Mouse (Mus musculus) E14TG2a.4 (cell line): ENCODE results near the gene Rgmb.

Source experiments
- H3K27me3 ChIP-seq: 2 replicates; pipeline ENCODE4 v1.6.1; 2014; ENCODE audit warnings: low read length, control low read depth; ENCODE audit not compliant: insufficient read depth
- H3K36me3 ChIP-seq: 2 replicates; pipeline ENCODE4 v1.6.1; 2014; ENCODE audit warnings: low read length, control low read depth; ENCODE audit not compliant: insufficient read depth
- H3K4me1 ChIP-seq: replicated peaks from 2 replicates; pipeline ENCODE4 v1.6.1; 2014; ENCODE audit warnings: low read depth, low read length, control low read depth
- H3K4me3 ChIP-seq: replicated peaks from 2 replicates; pipeline ENCODE4 v1.5.1; 2014; ENCODE audit warnings: mild to moderate bottlenecking, low read length
- H3K9me3 ChIP-seq: 2 replicates; pipeline ENCODE4 v1.6.1; 2014; ENCODE audit warnings: low read length, control low read depth
- CTCF ChIP-seq: conservative IDR thresholded peaks from 2 replicates; pipeline ENCODE4 v1.5.1; 2014; ENCODE audit warnings: low read length
- NANOG ChIP-seq: IDR thresholded peaks from 2 replicates; pipeline ENCODE4 v1.6.1; 2014; ENCODE audit warnings: borderline replicate concordance, low read length, mixed read lengths
- POU5F1 ChIP-seq: IDR thresholded peaks from 2 replicates; pipeline ENCODE4 v1.6.1; 2014; ENCODE audit warnings: low read length, borderline replicate concordance

Gene Rgmb

DNA sequence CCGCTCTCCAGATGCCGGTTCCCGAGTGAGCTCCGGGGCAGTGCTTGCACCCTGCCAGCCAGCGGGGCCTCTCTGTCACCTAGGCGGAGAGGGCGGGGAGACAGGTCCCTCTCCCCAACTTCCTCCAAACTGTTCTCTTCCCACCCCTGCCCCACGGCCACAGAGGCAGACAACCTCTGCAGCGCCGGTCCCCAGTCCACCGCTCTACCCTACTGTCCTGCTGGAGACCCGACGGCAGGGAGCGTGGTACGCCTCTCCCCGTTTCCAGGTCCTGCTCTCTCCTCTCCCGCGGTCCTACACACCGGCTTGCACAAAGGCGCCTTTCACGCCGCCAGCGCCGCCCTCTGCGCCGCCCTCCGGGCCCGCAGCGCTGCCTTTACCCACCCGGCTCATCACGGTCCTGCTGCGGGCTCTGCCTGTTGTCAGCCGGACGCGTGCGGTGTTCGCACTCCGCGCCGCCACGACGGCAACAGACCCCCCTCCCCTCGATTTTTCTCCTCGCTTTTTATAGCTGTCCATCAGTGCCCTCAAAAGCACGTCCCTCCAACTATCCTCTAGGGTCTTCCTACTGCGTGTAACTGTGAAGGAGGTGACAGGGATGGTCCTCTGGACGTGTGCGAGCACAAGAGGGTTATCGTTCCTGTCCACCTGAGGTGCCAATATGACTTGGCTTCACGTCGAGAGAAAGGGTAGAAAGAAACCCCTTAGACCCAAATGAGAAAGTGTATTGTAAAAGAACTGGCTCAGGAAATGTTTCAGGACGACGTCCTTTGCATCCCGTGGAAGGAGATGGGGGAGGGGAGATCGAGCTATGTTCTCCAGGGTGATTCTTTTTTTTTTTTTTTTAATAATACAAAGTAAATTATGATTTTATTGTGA lies at the start of gene Rgmb:
Gene Rgmb (minus strand): TSS at position 274 of the 879 bp plus-strand sequence.
- Histone ChIP-seq H3K4me3 (peak within 1 kb of the TSS; percentile 81), H3K36me3 (no peaks in the 10 kb centered on the region), H3K9me3 (no peaks in the 10 kb centered on the region), H3K4me1 (peaks cover 31% of the 10 kb centered on the region), H3K27me3 (peaks cover 51% of the 10 kb centered on the region)
- TF ChIP-seq NANOG (no peak), POU5F1 (no peak), CTCF (no peak)

DNA sequence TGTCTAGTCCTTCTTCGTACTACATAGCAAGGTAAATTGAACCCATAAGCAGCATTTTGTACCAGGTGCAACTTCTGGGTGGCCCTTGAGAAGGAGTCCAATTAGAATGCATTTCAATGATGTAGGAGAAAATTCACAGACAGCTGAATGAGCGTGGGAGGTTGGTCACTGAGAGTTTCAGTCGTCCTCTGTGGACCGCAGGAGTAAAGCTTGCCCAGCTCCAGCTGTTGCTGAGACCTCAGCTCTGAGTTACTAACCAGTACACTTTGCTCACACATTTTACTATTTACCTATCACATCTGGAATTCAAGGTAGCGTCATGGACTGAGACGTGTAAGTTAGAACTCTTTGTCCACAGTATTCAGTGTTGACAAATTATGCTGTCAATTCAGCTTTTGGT lies 43.9 kb upstream of the Rgmb start:
- H3K4me3 ChIP-seq, result no peak overlapping the region
- H3K27me3 ChIP-seq, result no peaks in the 10 kb centered on the region
- H3K36me3 ChIP-seq, result no peaks in the 10 kb centered on the region
- no peaks in the 10 kb centered on the region for H3K9me3 ChIP-seq
- H3K4me1 ChIP-seq, result no peaks in the 10 kb centered on the region
- TF ChIP-seq POU5F1 (no peak), NANOG (no peak), CTCF (no peak)

DNA sequence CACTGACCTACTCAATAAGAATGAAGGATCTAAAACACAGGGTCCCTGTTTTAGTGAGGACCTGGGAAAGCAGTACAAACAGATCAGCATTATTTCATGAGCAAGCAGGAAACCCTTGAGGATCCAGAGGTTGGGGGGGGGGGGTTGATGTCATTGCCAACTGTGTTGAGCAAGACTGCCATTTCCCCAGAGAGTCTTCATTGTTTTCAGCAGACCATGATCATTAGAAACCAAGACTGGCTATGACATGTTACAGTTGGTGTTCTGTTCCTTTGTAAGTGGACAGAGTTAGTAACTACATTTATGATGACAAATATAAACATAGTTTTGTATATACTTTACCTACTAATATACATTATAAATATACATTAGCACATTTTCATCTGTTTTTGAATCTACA lies 41.3 kb upstream of the Rgmb start:
- H3K9me3 ChIP-seq, result no peaks in the 10 kb centered on the region
- TF ChIP-seq POU5F1 (no peak), CTCF (no peak), NANOG (no peak)
- no peaks in the 10 kb centered on the region for H3K27me3 ChIP-seq

DNA sequence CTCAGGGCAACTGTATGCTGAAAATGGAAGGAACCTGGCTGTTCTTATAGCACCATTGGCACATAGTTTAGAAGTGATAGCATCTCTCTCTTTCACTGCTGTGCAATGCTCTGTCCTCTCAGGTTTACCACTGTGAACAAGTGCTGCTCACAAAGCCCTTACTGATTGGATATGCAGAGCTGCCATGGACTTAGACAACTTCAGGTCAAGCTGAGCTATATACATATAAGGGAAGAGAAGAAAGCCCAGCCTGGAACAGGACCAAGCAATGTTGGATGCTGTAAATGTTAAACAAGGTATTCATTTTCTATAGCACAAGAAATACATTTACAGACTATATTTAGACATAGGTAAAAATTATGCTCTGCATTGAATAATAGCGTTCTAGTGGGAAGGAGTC lies 34.4 kb upstream of the Rgmb start:
- peaks cover 9% of the 10 kb centered on the region for H3K4me1 ChIP-seq
- H3K27me3 ChIP-seq, result no peaks in the 10 kb centered on the region
- H3K9me3 ChIP-seq, result no peaks in the 10 kb centered on the region
- no peaks in the 10 kb centered on the region for H3K36me3 ChIP-seq
- TF ChIP-seq NANOG (no peak), POU5F1 (no peak), CTCF (no peak)
- no peak overlapping the region for H3K4me3 ChIP-seq

More for the DNA sequence above, 41.3 kb upstream of the Rgmb start:
- no peak overlapping the region for H3K4me3 ChIP-seq
- H3K4me1 ChIP-seq, result peaks cover 3% of the 10 kb centered on the region
- H3K36me3 ChIP-seq, result no peaks in the 10 kb centered on the region

DNA sequence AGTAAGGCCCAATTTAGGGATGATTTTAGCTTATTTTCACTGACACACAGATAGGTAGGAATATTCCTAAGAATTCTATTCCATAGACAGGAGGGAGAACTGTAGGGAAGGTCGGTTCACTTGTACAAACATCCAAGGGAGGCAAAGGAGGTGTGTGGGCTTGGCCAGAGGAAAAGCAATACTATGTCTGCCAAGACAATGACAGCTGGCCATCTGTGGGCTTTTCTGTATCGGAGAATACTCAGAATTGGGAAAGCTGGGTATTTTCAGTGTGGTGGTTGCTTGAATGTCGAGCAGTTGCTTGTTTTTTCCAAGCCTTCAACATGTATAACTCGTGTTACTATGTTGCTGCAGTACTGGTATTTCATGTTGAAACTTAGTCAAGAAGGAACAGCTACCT lies 31.5 kb upstream of the Rgmb start:
- no peaks in the 10 kb centered on the region for H3K27me3 ChIP-seq
- no peak overlapping the region for H3K4me3 ChIP-seq
- no peaks in the 10 kb centered on the region for H3K9me3 ChIP-seq
- no peak for TF ChIP-seq CTCF
- no peak for TF ChIP-seq POU5F1
- no peak for TF ChIP-seq NANOG
- H3K36me3 ChIP-seq, result no peaks in the 10 kb centered on the region
- H3K4me1 ChIP-seq, result peaks cover 9% of the 10 kb centered on the region

DNA sequence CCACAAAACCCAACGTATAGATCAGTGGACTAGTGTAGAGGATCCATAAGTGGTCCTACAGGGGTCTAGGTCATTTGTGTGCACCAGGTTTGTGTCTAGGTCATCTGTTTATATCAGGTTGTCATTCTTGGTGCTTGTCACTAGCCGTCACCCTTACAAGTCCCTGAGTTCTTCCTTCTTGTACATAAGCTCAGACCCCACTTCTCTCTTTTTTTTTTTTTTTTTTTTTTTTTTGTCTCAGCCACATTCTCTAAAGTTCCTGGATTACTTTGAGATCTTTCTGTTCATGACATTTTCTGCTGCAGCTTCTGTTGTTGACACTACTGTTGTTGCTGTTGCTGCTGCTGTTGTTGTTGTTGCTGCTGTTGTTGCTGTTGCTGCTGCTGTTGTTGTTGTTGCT lies 22.3 kb upstream of the Rgmb start:
- Histone ChIP-seq H3K4me1 (peaks cover 11% of the 10 kb centered on the region), H3K4me3 (no peak overlapping the region), H3K9me3 (no peaks in the 10 kb centered on the region), H3K36me3 (no peaks in the 10 kb centered on the region), H3K27me3 (peaks cover 2% of the 10 kb centered on the region; the same call in 1 of the 2 replicates)
- TF ChIP-seq NANOG (no peak), POU5F1 (no peak), CTCF (no peak)

DNA sequence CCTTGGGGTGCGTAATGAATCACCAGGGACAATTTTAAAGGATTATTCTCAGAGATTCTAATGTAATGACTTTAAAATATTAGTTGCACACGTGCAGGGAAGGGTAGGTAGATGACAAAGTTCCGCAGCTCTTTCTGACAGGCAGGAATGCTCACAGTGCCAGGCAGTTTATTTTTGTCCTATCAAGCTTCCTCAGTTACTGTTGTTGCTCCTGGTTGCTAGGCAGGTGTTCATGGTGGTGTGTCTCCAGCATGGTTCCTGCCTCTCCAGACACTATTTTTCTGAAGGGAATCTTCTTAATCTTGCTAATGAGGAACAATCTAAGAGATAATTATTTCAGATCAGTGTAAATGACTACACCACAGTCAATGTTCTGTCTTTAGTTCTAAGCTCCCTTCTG lies 19.7 kb upstream of the Rgmb start:
- H3K27me3 ChIP-seq, result peaks cover 2% of the 10 kb centered on the region; the same call in 1 of the 2 replicates
- TF ChIP-seq POU5F1 (no peak), NANOG (no peak), CTCF (no peak)
- peaks cover 11% of the 10 kb centered on the region for H3K4me1 ChIP-seq
- no peaks in the 10 kb centered on the region for H3K9me3 ChIP-seq
- H3K36me3 ChIP-seq, result no peaks in the 10 kb centered on the region
- no peak overlapping the region for H3K4me3 ChIP-seq

DNA sequence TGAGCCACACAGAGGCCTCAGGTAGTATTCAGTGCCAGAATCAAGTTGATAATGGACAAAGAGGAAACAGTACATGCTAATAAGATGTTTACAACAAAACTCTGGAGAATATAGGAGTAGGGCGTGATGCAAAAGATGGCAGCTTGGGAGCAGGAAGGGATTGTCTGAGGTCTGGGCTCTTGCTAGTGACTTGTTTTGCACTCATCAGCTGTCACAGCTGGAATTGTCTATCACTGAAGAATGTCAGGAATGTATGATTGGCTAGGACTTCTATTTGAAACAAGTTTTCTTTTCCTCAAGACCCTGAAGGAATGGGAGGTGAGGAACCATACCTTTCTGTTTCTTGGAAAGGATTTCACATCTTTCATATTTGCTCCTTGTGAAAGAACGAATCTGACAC lies 10.6 kb upstream of the Rgmb start:
- H3K4me1 ChIP-seq, result no peaks in the 10 kb centered on the region
- no peak for TF ChIP-seq NANOG
- TF ChIP-seq CTCF, result no peak
- no peak for TF ChIP-seq POU5F1
- H3K36me3 ChIP-seq, result no peaks in the 10 kb centered on the region
- H3K9me3 ChIP-seq, result no peaks in the 10 kb centered on the region
- H3K4me3 ChIP-seq, result no peak overlapping the region
- H3K27me3 ChIP-seq, result no peaks in the 10 kb centered on the region

DNA sequence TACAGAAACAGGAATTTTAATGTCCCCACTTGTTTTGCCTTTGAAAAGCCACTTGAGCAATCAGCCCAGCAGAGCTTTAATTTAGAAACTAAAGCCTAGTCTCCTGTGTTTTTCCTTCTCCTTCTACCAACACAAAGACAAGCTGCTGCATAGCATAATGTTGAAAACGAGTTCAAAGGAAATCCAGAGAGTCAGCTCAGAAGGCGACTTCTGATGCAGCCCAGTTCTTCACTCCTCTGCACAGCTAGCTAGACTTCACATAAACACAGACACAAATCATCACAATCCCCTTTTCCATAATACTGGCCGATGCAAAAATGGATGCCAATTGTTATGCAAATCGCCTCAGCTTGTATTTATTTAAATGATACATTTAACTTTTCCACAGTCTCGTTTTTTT lies 1.6 kb upstream of the Rgmb start:
- H3K27me3 ChIP-seq, result peaks cover 45% of the 10 kb centered on the region
- no peaks in the 10 kb centered on the region for H3K36me3 ChIP-seq
- H3K4me1 ChIP-seq, result peaks cover 25% of the 10 kb centered on the region
- TF ChIP-seq POU5F1, result peak; percentile 23; the same call in 1 of the 2 replicates
- TF ChIP-seq NANOG, result no peak
- no peak overlapping the region for H3K4me3 ChIP-seq
- H3K9me3 ChIP-seq, result no peaks in the 10 kb centered on the region
